ENCODE assay signal across 11 mouse cellular contexts in genomic region chr1:178936457-178936856, GRCm38 (mm10).
DNase-seq lines count a peak whose midpoint lies in the region; ATAC-seq and TF ChIP-seq lines count a peak whose summit lies in the region.
"Had no signal": no experiment of that assay in that cellular context is flagged by ENCODE, and none has a peak within 500 bp of the region (broad histone marks: within the 10 kb centered on the region; RNA-seq: fewer than 3 reads in every experiment).

No protein-coding gene starts in this region.

- H3K4me3 ChIP-seq in heart, embryonic 15.5 days: no peak overlapping the region
- H3K4me3 ChIP-seq in stomach, embryonic 16.5 days (replicated peaks; ENCODE audit: low read length): no peak overlapping the region
- H3K4me3 ChIP-seq in stomach, postnatal 0 days (ENCODE audit: low read depth, low read length): no peak overlapping the region

- no peak for DNase-seq in heart, postnatal 14 days
- no peak for DNase-seq in stomach, postnatal 0 days (ENCODE audit: low spot score)
- peak; percentile 6 for DNase-seq in kidney, adult 9 months
- DNase-seq in cerebellum, adult 9-10 months: no peak
- no peak for DNase-seq in right cerebral cortex, adult 2 months (ENCODE audit: low spot score in 2 of 2)
- DNase-seq: cerebellum, adult 8-10 months; forebrain, postnatal 0 days; thymus, adult 18-20 months had no signal

- intact Hi-C loops in heart, postnatal 14 days (cut with DNase I): no loop called here

- no peaks in the 10 kb centered on the region for H3K27me3 ChIP-seq in heart, embryonic 15.5 days
- H3K27me3 ChIP-seq in stomach, embryonic 16.5 days (ENCODE audit: control insufficient read depth, insufficient read depth, low read length): no peaks in the 10 kb centered on the region
- H3K27me3 ChIP-seq in stomach, postnatal 0 days (ENCODE audit: control insufficient read depth, insufficient read depth, low read length): no peaks in the 10 kb centered on the region

- H3K36me3 ChIP-seq in heart, embryonic 15.5 days: peaks cover 14% of the 10 kb centered on the region; the same call in 1 of the 2 replicates
- H3K36me3 ChIP-seq in stomach, embryonic 16.5 days (ENCODE audit: control insufficient read depth, insufficient read depth, low read length): no peaks in the 10 kb centered on the region
- H3K36me3 ChIP-seq in stomach, postnatal 0 days (ENCODE audit: control insufficient read depth, insufficient read depth, low read length): no peaks in the 10 kb centered on the region

- TF ChIP-seq EP300 in stomach, postnatal 0 days (optimal IDR thresholded peaks at IDR 0.05): no peak

- no peaks in the 10 kb centered on the region for H3K9me3 ChIP-seq in heart, embryonic 15.5 days (replicated peaks)
- H3K9me3 ChIP-seq in stomach, embryonic 16.5 days (replicated peaks; ENCODE audit: control insufficient read depth, low read length): no peaks in the 10 kb centered on the region
- H3K9me3 ChIP-seq in stomach, postnatal 0 days (ENCODE audit: control insufficient read depth, low read length): no peaks in the 10 kb centered on the region

- H3K27ac ChIP-seq in heart, embryonic 15.5 days: 0 out of 2 replicates have a peak overlapping the region, but pooled peaks have one; percentile 25
- no peak overlapping the region for H3K27ac ChIP-seq in stomach, embryonic 16.5 days (ENCODE audit: low read length)
- H3K27ac ChIP-seq in stomach, postnatal 0 days (replicated peaks): no peak overlapping the region

- WGBS in heart, embryonic 15.5 days: 48% methylated on average over 4 of the region's 4 CpGs
- WGBS in stomach, embryonic 16.5 days: 47% methylated on average over 4 of the region's 4 CpGs
- WGBS in stomach, postnatal 0 days: 32% methylated on average over 4 of the region's 4 CpGs

- peaks cover 6% of the 10 kb centered on the region; the same call in 1 of the 2 replicates for H3K4me1 ChIP-seq in heart, embryonic 15.5 days (replicated peaks)
- no peaks in the 10 kb centered on the region for H3K4me1 ChIP-seq in stomach, embryonic 16.5 days (ENCODE audit: control insufficient read depth, insufficient read depth, low read length)
- no peaks in the 10 kb centered on the region for H3K4me1 ChIP-seq in stomach, postnatal 0 days (replicated peaks; ENCODE audit: control insufficient read depth, insufficient read depth)

- H3K4me2 ChIP-seq in heart, embryonic 15.5 days: no peak overlapping the region
- no peak overlapping the region for H3K4me2 ChIP-seq in stomach, embryonic 16.5 days (ENCODE audit: low read depth, low read length)
- no peak overlapping the region for H3K4me2 ChIP-seq in stomach, postnatal 0 days (replicated peaks; ENCODE audit: low read depth)

- TF ChIP-seq CTCF in stomach, postnatal 0 days (IDR thresholded peaks at IDR 0.05; ENCODE audit: low read depth): no peak

- no peak; the same call in 1 of the 2 replicates for ATAC-seq in heart, embryonic 15.5 days (replicated peaks; ENCODE audit: insufficient number of reproducible peaks, insufficient read depth, low FRiP score, low read depth)
- 0 out of 2 replicates have a peak, but pooled peaks have one; percentile 56 for ATAC-seq in stomach, embryonic 16.5 days (ENCODE audit: insufficient read depth, low FRiP score)
- ATAC-seq in stomach, postnatal 0 days (ENCODE audit: low FRiP score, low TSS enrichment): no peak
- ATAC-seq: forebrain, postnatal 0 days; inflammation-experienced regulatory T-cells, adult 6 months had no signal

- no peak overlapping the region for H3K9ac ChIP-seq in heart, embryonic 15.5 days
- no peak overlapping the region for H3K9ac ChIP-seq in stomach, embryonic 16.5 days (ENCODE audit: low read length)
- H3K9ac ChIP-seq in stomach, postnatal 0 days (ENCODE audit: low read length): no peak overlapping the region
- H3K9ac ChIP-seq: forebrain, postnatal 0 days had no signal
